Mouse (Mus musculus): ENCODE results near the gene Slc34a1.

GRCm38 (mm10) chr13:55429226-55429888 is 31.4 kb downstream of the Slc34a1 start:
- TF ChIP-seq CTCF (IDR thresholded peaks at IDR 0.05; ENCODE audit: borderline replicate concordance, extremely low read depth, insufficient read depth, insufficient read length) (no peak), POLR2A (IDR thresholded peaks at IDR 0.05; ENCODE audit: borderline replicate concordance, extremely low read depth, insufficient read depth, insufficient read length, poor library complexity, severe bottlenecking) (no peak)

All from brain, embryonic 14.5 days (tissue).